Mouse (Mus musculus) cerebellum, adult 2 months (tissue): ENCODE results near the gene Dok3. TPM values are rescaled to one million over a fixed set of nuclear protein-coding genes. Genes with fewer than 3 reads are reported as not detected.
A peak's percentile ranks its signal among the peaks of the same experiment; 100 is the strongest.

Source experiments
- DNase-seq, 2 experiments: peaks; one replicate each; pipeline ENCODE4 v3.0.0; 2021
- H3K27ac ChIP-seq: fragments of 200-500 bp; 2 replicates; pipeline ENCODE4 v1.5.1; 2012; ENCODE audit warnings: low read length, control low read depth, inconsistent platforms; ENCODE audit not compliant: insufficient read depth
- H3K27me3 ChIP-seq: fragments of 200-500 bp; 2 replicates; pipeline ENCODE4 v1.6.1; 2012; ENCODE audit warnings: inconsistent platforms, mild to moderate bottlenecking, low read length, moderate library complexity; ENCODE audit not compliant: control insufficient read depth, insufficient read depth
- H3K4me1 ChIP-seq: fragments of 200-500 bp; 2 replicates; pipeline ENCODE4 v1.6.1; 2011; ENCODE audit warnings: low read length; ENCODE audit not compliant: control insufficient read depth, insufficient read depth
- H3K4me3 ChIP-seq: fragments of 200-500 bp; replicated peaks from 2 replicates; pipeline ENCODE3; 2011; ENCODE audit warnings: mild to moderate bottlenecking, low read depth, low read length, control low read depth; ENCODE audit not compliant: insufficient read depth
- CTCF ChIP-seq: fragments of 200-500 bp; IDR thresholded peaks from 2 replicates; pipeline ENCODE4 v1.5.1; 2011; ENCODE audit warnings: low read depth, mild to moderate bottlenecking, control low read depth, low read length, moderate library complexity, borderline replicate concordance; ENCODE audit not compliant: insufficient read depth
- POLR2A ChIP-seq: fragments of 200-500 bp; IDR thresholded peaks from 2 replicates; pipeline ENCODE4 v1.6.1; 2011; ENCODE audit warnings: low read length, control low read depth, borderline replicate concordance; ENCODE audit not compliant: insufficient read depth
- WGBS: fragments of 180-500 bp; shearing (Covaris S2); methylation state at CpG from one replicate; pipeline ENCODE4 v1.1.7; 2018; 5-methylcytosine and 5-hydroxymethylcytosine counted together
- polyA plus RNA-seq: library from polyadenylated mRNA; depleted of rRNA; stranded (reverse); fragments of >200 nt; gene quantifications from 2 replicates; pipeline ENCODE4 v1.2.3, GENCODE M21; 2012; rRNA removed

Gene Dok3
- polyA plus RNA-seq, 1 experiment: 9.8 TPM

- DNase-seq: no peak
- Histone ChIP-seq H3K27ac (no peak overlapping the region), H3K4me1 (peaks cover 3% of the 10 kb centered on the region), H3K4me3 (no peak overlapping the region), H3K27me3 (no peaks in the 10 kb centered on the region)
- TF ChIP-seq POLR2A (no peak), CTCF (no peak)
- 86% methylated on average over 16 of the region's 16 CpGs for WGBS
Observed at GRCm38 (mm10) chr13:55477492-55477891, 51.6 kb downstream of the Dok3 start.

- Histone ChIP-seq H3K27me3 (no peaks in the 10 kb centered on the region), H3K27ac (no peak overlapping the region), H3K4me1 (peaks cover 4% of the 10 kb centered on the region), H3K4me3 (no peak overlapping the region)
- no peak for DNase-seq
- WGBS: 94% methylated on average over 8 of the region's 8 CpGs
- no peak for TF ChIP-seq POLR2A
- TF ChIP-seq CTCF: no peak
Observed at GRCm38 (mm10) chr13:55476256-55476655, 52.8 kb downstream of the Dok3 start.

- H3K4me3 ChIP-seq: no peak overlapping the region
- H3K4me1 ChIP-seq: peaks cover 8% of the 10 kb centered on the region
- H3K27ac ChIP-seq: no peak overlapping the region
- TF ChIP-seq CTCF (no peak), POLR2A (no peak)
- no peaks in the 10 kb centered on the region for H3K27me3 ChIP-seq
- no peak for DNase-seq
- WGBS: 92% methylated on average over 5 of the region's 5 CpGs
Observed at GRCm38 (mm10) chr13:55475750-55476149, 53.3 kb downstream of the Dok3 start.

GRCm38 (mm10) chr13:55474621-55475069 is 54.5 kb downstream of the Dok3 start:
- WGBS: 24% methylated on average over 5 of the region's 5 CpGs
- H3K4me1 ChIP-seq: peaks cover 12% of the 10 kb centered on the region
- no peak for TF ChIP-seq POLR2A
- no peak for TF ChIP-seq CTCF
- H3K4me3 ChIP-seq: no peak overlapping the region
- no peaks in the 10 kb centered on the region for H3K27me3 ChIP-seq
- peak; percentile 37 to 47 for DNase-seq
- no peak overlapping the region for H3K27ac ChIP-seq

GRCm38 (mm10) chr13:55473961-55474360 is 55.1 kb downstream of the Dok3 start:
- WGBS: 33% methylated on average over 11 of the region's 11 CpGs
- no peak for DNase-seq
- no peak overlapping the region for H3K27ac ChIP-seq
- no peak for TF ChIP-seq POLR2A
- no peak for TF ChIP-seq CTCF
- H3K27me3 ChIP-seq: no peaks in the 10 kb centered on the region
- peaks cover 16% of the 10 kb centered on the region for H3K4me1 ChIP-seq
- H3K4me3 ChIP-seq: no peak overlapping the region

Other genes with a start within 250 kb of the Dok3 start
- gene Prelid1, start 208.8 kb downstream of the Dok3 start, polyA plus RNA-seq: 186 and 191 TPM in 2 replicates
- 146 and 148 TPM in 2 replicates for gene Rab24, start 207.3 kb downstream of the Dok3 start, polyA plus RNA-seq
- 0.17 and 0.38 TPM in 2 replicates for gene Mxd3, start 199.5 kb downstream of the Dok3 start, polyA plus RNA-seq
- gene Lman2, start 166.5 kb downstream of the Dok3 start, polyA plus RNA-seq: 65.1 and 66.7 TPM in 2 replicates
- gene Rgs14, start 159.6 kb downstream of the Dok3 start, polyA plus RNA-seq: 0.30 and 0.46 TPM in 2 replicates
- not detected in 2 replicates for gene Slc34a1, start 131.1 kb downstream of the Dok3 start, polyA plus RNA-seq
- not detected in 2 replicates for gene Pfn3, start 114.1 kb downstream of the Dok3 start, polyA plus RNA-seq
- 0.05 and 0.11 TPM in 2 replicates for gene F12, start 102.5 kb downstream of the Dok3 start, polyA plus RNA-seq
- gene Grk6, start 84.2 kb downstream of the Dok3 start, polyA plus RNA-seq: 52.7 and 53.9 TPM in 2 replicates
- 10.7 and 13.0 TPM in 2 replicates for gene Prr7, start 65.0 kb downstream of the Dok3 start, polyA plus RNA-seq
- gene Dbn1, start 41.2 kb downstream of the Dok3 start, polyA plus RNA-seq: 97.4 and 108 TPM in 2 replicates
- 66.8 and 67.2 TPM in 2 replicates for gene Pdlim7, start 15.6 kb downstream of the Dok3 start, polyA plus RNA-seq
- 66.3 and 70.3 TPM in 2 replicates for gene Ddx41, start 7.4 kb upstream of the Dok3 start, polyA plus RNA-seq
- gene Fam193b, start 41.8 kb upstream of the Dok3 start, polyA plus RNA-seq: 127 and 128 TPM in 2 replicates
- 107 and 113 TPM in 2 replicates for gene Tmed9, start 44.4 kb upstream of the Dok3 start, polyA plus RNA-seq
- 27.9 and 32.0 TPM in 2 replicates for gene B4galt7, start 70.6 kb upstream of the Dok3 start, polyA plus RNA-seq
- 63.9 and 64.3 TPM in 2 replicates for gene Caml, start 93.7 kb upstream of the Dok3 start, polyA plus RNA-seq
- gene Ddx46, start 105.7 kb upstream of the Dok3 start, polyA plus RNA-seq: 55.3 and 58.6 TPM in 2 replicates
- 63.4 and 72.9 TPM in 2 replicates for gene B230219D22Rik, start 163.8 kb upstream of the Dok3 start, polyA plus RNA-seq
- 74.3 and 74.9 TPM in 2 replicates for gene Txndc15, start 185.4 kb upstream of the Dok3 start, polyA plus RNA-seq
- 38.0 and 40.0 TPM in 2 replicates for gene Pcbd2, start 198.1 kb upstream of the Dok3 start, polyA plus RNA-seq